Mouse (Mus musculus) E14TG2a.4 (cell line): Measurements from ENCODE around the gene Bcar3.

Source experiments
- CTCF ChIP-seq: conservative IDR thresholded peaks from 2 replicates; pipeline ENCODE4 v1.5.1; 2014; ENCODE audit warnings: low read length
- NANOG ChIP-seq: IDR thresholded peaks from 2 replicates; pipeline ENCODE4 v1.6.1; 2014; ENCODE audit warnings: borderline replicate concordance, low read length, mixed read lengths

GRCm38 (mm10) chr3:122520365-122520764, 226.4 kb downstream of the Bcar3 start:
- TF ChIP-seq CTCF (no peak), NANOG (no peak)
